Mouse (Mus musculus): ENCODE measurements around the gene Impdh1.

- TF ChIP-seq CTCF (IDR thresholded peaks at IDR 0.05; ENCODE audit: low read depth, low read length) (no peak), EP300 (IDR thresholded peaks at IDR 0.05; ENCODE audit: insufficient read depth, low read depth, low read length) (no peak)
These were observed 26.1 kb upstream of the Impdh1 start for GRCm38 (mm10) chr6:29242265-29242664.

Measured in ES-Bruce4 (cell line).